Mouse (Mus musculus): Measurements from ENCODE around the gene Mdm1.

GRCm38 (mm10) chr10:118178735-118179151, 37.1 kb downstream of the Mdm1 start:
- no peak for TF ChIP-seq CTCF (IDR thresholded peaks at IDR 0.05)
- no peak for TF ChIP-seq EP300 (IDR thresholded peaks at IDR 0.05)
